Mouse (Mus musculus): ENCODE data around the gene Zim1.

Gene Zim1

GRCm38 (mm10) chr7:6652151-6652550, 44.1 kb downstream of the Zim1 start:
- no peak for DNase-seq (ENCODE audit: extremely low read depth, insufficient read length, low spot score)

DNA sequence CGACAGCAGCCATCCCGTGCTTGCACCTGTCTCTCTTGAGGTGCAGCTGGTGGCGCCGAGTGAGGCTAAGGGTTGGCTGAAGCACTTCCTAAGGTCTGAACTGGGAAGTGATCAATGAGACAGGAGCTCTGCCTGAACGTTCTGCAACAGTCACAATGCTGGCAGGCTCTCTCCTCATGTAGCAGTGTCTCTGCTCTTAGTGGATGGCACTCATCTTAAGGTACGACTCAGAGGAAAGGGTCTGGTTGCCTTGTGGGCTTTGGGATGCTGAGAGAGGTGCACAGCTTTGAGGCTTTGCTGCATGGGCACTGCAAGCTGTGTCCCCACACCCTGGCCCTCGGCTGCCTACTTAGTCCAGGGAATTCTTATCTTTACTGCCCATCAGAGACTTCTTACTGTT, 45.0 kb downstream of the Zim1 start:
- no peak for DNase-seq (ENCODE audit: extremely low read depth, insufficient read length, low spot score)

DNA sequence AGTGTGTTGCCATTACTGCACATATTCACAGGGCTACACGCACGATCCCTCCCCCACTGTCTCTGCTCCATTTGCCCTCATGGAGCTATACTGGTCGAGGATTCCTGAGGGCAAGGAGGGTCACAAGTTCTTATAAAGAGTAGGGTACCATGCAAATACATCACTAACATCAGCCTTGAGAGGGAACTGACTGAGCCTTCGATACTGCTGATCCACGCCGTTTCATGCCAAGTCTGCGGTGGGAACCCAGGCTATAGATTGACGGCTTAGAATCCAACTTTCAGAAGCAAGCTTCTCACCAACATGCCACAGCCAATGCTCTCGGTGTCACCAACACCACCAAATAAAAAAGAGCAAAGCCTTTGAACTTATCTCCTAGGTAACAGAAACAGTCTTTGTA, 45.7 kb downstream of the Zim1 start:
- no peak for DNase-seq (ENCODE audit: extremely low read depth, insufficient read length, low spot score)

DNA sequence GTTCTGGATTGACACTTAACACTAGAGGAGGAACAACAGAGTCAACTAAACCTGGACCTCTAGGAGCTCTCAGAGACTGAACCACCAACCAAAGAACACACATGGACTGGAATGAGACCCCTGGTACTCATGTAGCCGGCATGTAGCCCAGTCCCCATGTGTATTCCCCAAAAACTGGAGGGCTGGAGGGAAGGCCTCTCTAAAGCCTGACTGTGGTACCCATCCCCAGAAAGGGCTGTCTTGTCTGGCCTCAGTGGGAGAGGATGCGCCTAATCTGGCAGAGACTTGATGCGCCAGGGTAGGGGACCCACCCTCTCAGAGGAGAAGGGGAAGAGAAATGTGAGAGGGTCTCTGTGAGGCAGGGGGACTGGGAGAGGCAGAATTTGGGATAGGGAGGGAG, 50.4 kb downstream of the Zim1 start:
- no peak for DNase-seq (ENCODE audit: extremely low read depth, insufficient read length, low spot score)

GRCm38 (mm10) chr7:6638076-6638475, 58.2 kb downstream of the Zim1 start:
- DNase-seq (ENCODE audit: extremely low read depth, insufficient read length, low spot score), result no peak

DNA sequence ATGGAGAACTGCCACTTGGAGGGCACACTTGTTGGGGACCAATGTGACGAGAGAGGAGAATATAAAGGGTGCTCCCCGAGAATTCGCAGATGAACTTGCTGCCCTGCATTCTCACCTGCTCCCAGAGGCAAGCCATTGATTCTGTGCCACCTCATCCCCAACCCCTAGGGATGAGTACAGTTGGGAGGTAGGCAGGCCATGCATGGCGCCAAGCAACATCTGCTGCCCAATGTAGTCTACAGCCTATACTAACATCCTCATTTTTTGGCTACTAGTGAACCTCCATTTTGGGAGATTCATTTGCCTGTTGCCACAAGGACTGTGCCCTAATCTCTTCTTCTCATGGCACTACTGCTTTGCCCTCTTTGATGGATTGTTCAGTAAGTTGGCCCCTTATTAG, 59.5 kb downstream of the Zim1 start:
- no peak for DNase-seq (ENCODE audit: extremely low read depth, insufficient read length, low spot score)

DNA sequence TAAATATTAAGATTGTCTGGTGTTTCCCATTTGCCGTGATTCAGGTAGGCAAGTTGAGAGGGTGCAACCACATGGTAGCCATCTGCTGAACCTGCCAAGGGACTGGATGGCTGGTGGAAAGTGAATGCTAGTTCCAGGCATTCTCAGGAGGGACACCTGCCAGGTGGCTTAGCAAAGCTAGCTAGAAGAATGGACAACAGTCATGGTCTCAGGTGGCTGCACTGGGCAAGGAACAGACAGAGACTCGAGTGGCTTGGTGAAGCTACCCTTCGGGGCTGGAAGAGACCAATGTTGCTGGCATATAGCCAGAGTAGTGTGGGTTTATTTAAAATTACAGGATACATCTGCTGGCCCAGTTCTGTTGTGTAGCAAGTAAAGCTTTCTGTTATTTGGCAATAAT, 60.4 kb downstream of the Zim1 start:
- DNase-seq (ENCODE audit: extremely low read depth, insufficient read length, low spot score), result no peak
